Mouse (Mus musculus): ENCODE results near the gene Fstl4.

Fstl4 gene

GRCm38 (mm10) chr11:52764461-52764893, at the start of gene Fstl4:
Fstl4 (plus strand) TSS chr11:52764634.
- peak in 1 of 2 experiments; percentile 63 for DNase-seq (ENCODE audit: low spot score in 2 of 2)

DNA sequence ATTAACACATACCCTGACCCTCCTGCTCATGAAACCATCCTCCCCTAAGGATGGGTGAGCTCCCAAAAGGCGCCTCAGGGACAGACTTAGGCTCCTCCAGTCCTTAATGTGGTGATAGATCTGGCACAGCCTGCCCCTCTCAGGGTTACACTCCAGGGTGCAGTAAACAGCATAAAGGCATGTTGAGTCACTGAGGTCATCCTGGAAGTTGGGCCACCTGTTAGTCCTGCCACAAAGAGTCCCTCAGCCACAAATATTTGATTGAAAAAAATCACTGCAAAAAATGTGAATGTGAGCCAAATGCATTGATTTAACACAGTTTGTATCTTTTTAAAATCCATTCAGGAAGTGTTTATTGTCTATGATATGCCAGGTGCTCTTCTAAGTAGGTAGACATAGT, 45.9 kb upstream of the Fstl4 start:
- no peak for DNase-seq (ENCODE audit: low spot score in 2 of 2)

DNA sequence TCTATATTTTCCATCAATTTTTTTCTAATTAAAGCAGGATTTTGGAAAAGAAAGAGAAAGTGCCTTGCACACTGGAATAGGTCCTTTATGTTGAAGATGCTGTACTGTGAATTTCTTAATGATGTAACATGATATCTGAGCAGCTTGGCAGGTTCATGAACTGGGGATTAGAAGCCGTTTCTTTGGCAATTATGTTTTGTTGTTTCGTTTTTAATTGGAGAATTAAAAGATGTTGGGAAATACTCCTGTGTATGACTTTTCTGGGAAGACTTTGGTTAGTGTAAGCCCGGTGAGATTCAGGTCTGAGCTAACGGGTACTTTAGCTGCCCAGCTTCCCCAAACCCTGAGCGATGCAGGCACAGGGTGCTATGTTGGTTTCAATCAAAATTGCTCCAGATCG, 43.3 kb upstream of the Fstl4 start:
- DNase-seq (ENCODE audit: low spot score in 2 of 2) = no peak

GRCm38 (mm10) chr11:52722706-52723105, 41.7 kb upstream of the Fstl4 start:
- no peak for DNase-seq (ENCODE audit: low spot score in 2 of 2)

- no peak for DNase-seq (ENCODE audit: low spot score in 2 of 2)
Measured at GRCm38 (mm10) chr11:52726001-52726400, 38.4 kb upstream of the Fstl4 start.

DNA sequence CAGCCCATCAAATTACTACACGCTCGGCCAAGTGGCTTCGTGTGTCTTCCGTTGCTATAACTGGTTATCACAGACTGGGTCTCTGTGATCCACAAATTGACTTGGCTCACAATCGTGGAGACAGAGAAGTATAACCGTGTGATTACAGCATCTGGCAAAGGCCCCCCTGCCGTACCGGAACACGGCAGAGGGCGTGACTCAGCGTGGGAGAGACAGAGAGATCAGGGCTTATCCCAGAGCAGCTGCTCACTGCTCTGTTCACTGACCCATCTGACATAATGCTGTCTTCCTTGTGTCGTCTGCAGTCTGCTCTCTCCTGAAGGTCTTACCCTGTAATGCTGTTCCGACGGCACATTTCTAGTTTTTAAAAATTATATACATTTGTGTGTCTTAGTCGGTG, 36.0 kb upstream of the Fstl4 start:
- DNase-seq (ENCODE audit: low spot score in 2 of 2) = no peak

GRCm38 (mm10) chr11:52729890-52730289, 34.5 kb upstream of the Fstl4 start:
- no peak for DNase-seq (ENCODE audit: low spot score in 2 of 2)

GRCm38 (mm10) chr11:52731979-52732378, 32.5 kb upstream of the Fstl4 start:
- no peak for DNase-seq (ENCODE audit: low spot score in 2 of 2)

GRCm38 (mm10) chr11:52734493-52735195, 29.8 kb upstream of the Fstl4 start:
- no peak for DNase-seq (ENCODE audit: low spot score in 2 of 2)

DNA sequence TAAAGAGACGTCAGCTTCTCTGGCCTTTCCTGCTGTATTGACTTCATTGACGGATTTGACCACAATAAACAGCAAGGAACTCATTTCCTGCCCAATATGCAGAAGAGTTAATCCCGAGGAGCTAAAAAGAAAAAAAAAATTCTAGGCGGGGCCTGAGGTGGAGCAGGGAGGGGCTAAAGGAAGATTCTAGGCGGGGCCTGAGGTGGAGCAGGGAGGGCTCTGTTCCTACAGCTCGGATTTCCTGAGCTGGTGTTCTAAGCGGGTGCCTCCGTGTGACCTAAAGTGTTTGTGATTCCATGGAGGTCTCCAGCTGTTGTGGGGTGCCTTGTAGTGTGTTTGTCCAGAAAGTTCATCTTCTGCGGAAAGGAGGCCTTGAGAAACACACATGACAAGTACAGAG, 25.2 kb upstream of the Fstl4 start:
- no peak for DNase-seq (ENCODE audit: low spot score in 2 of 2)

GRCm38 (mm10) chr11:52740466-52740865, 24.0 kb upstream of the Fstl4 start:
- no peak for DNase-seq (ENCODE audit: low spot score in 2 of 2)

GRCm38 (mm10) chr11:52743956-52744355, 20.5 kb upstream of the Fstl4 start:
- DNase-seq (ENCODE audit: low spot score in 2 of 2) = no peak

GRCm38 (mm10) chr11:52744593-52745450, 19.6 kb upstream of the Fstl4 start:
- DNase-seq (ENCODE audit: low spot score in 2 of 2) = no peak

DNA sequence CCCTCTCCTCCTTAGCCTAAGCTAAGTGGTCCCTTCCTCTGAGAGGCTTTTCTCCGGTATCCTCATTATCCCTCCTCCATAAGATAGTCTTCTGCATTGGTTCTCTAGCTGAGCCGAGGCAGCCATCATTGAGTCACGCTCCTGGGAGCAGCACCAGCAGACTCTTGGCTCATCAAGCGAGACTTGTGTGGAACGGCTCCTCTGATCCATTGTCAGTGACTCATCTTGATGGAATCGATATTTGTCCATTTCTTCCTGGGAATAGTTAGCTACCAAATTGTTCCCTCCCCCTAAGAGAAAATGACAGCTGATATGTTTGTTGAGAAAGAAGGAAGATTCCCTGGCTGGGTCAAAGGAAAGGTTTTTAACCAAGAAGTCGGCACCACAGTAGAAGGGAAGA, 17.2 kb upstream of the Fstl4 start:
- DNase-seq (ENCODE audit: low spot score in 2 of 2) = no peak

GRCm38 (mm10) chr11:52747766-52748456, 16.5 kb upstream of the Fstl4 start:
- no peak for DNase-seq (ENCODE audit: low spot score in 2 of 2)

GRCm38 (mm10) chr11:52749988-52750387, 14.4 kb upstream of the Fstl4 start:
- DNase-seq (ENCODE audit: low spot score in 2 of 2) = no peak

GRCm38 (mm10) chr11:52752524-52752923, 11.9 kb upstream of the Fstl4 start:
- no peak for DNase-seq (ENCODE audit: low spot score in 2 of 2)

DNA sequence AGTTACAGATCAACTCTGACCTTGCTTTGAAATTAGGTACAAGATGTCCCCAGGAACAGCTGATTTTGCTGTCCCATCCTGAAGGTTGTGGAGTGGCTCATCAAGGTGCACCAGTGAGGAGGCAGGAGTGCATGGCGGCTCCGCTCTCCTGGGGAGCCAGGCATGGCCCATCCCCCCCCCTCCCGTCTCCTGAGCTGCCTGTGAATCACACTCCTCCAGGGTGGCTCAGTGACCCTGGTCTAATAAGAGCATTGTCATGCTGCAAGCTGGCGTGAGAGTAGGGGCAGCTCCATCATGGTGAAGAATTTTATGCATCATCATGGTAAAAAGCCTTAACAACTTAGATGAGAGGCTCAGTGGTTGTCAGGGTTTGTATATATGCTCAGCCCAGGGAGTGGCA, 11.2 kb upstream of the Fstl4 start:
- no peak for DNase-seq (ENCODE audit: low spot score in 2 of 2)

DNA sequence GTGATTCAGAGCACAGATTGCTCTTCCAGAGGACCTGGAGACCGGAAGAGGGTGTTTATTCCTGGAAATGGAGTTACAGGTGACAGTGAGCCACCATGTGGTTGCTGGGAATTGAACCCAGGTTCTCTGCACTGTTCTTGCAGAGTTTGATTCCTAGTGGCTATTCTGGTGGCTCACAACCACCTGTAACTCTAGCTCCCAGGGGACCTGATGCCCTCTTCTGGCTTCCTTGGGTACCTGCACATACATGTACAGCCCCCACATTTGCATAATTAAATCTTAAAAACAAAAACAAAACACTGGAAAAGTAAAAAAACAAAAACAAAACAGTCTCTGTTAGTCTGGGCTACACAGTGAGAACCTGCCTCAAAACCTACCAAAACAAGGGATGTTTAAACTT, 2.6 kb upstream of the Fstl4 start:
- no peak for DNase-seq (ENCODE audit: low spot score in 2 of 2)

DNA sequence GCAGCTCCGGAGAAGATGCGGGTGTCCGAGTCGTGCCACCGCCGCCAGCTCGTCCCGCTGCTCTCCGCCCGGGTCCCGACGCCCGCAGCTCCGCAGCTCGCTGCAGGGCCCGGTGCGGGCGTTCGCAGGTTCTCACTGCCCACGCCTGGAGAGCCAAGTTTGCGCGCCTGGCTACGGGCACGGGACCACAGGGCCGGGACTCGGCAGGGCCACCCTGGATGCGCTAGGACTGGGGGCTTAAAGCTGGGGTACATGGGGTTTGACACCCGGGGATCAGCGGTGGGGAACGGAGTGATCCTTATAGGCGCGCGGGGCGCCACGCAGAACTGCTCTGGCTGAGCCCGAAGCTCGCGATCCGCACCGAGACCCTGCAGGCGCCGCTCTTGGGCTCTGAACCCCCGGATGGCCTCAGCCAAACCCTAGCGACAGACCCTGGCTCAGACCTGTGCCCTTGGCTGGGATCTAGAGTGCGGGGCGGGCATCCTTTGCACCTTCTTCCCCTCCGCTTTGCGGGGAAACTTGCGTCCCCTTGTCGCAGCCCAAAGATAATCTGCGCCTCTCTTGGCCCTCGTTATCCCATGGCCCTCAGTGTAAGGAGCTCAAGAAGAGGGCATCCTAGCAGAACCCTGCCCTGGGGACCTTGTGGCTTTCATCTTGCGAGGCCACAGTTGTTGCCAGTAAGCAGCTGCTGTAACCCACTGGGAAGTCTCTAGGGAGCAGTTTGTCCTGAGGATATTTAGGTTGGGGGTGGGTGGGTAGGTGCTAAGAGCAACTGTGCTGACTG, 652 bp downstream of the Fstl4 start:
- peak in 1 of 2 experiments; percentile 62 for DNase-seq (ENCODE audit: low spot score in 2 of 2)

GRCm38 (mm10) chr11:52765678-52766254, 1.3 kb downstream of the Fstl4 start:
- DNase-seq (ENCODE audit: low spot score in 2 of 2) = no peak
